In genomic region chr10:128703895-128704294, GRCm38 (mm10) we compare ENCODE assay signal across 8 mouse cellular contexts. TPM values are rescaled to one million over a fixed set of nuclear protein-coding genes. Genes with fewer than 3 reads are reported as not detected.
DNase-seq lines count a peak whose midpoint lies in the region; ATAC-seq and TF ChIP-seq lines count a peak whose summit lies in the region.

Gene Pmel, plus strand, starts transcription at chr10:128704195.

- H3K4me3 ChIP-seq in gastrocnemius, adult 2 months, result peak within 1 kb of the TSS; percentile 90
- peak within 1 kb of the TSS; percentile 77 for H3K4me3 ChIP-seq in forebrain, embryonic 14.5 days (ENCODE audit: low read depth, low read length)
- H3K4me3 ChIP-seq in liver, embryonic 16.5 days (ENCODE audit: low read depth, low read length), result peak within 1 kb of the TSS; percentile 79

- peak within 1 kb of the TSS; percentile 70 for H3K9ac ChIP-seq in forebrain, embryonic 14.5 days (ENCODE audit: low read length)
- H3K9ac ChIP-seq in liver, embryonic 16.5 days (ENCODE audit: low read depth, low read length), result peak within 1 kb of the TSS; percentile 80

- no peak for TF ChIP-seq CTCF in gastrocnemius, adult 2 months (IDR thresholded peaks at IDR 0.05)

- ATAC-seq in forebrain, embryonic 14.5 days, result no peak
- no peak for ATAC-seq in liver, embryonic 16.5 days (ENCODE audit: low read depth)
- no peak for ATAC-seq in megakaryocyte progenitor cell, adult 5-6 weeks (replicated peaks; ENCODE audit: poor library complexity)

- no peaks in the 10 kb centered on the region for H3K27me3 ChIP-seq in forebrain, embryonic 14.5 days (replicated peaks; ENCODE audit: control insufficient read depth, insufficient read depth, low read length)
- no peaks in the 10 kb centered on the region for H3K27me3 ChIP-seq in liver, embryonic 16.5 days (ENCODE audit: control insufficient read depth, insufficient read depth, low read depth, low read length)

- intact Hi-C loops in gastrocnemius, adult 2 months (cut with DNase I), result loop anchor here (2.0 kb wide), 1 partner anchor 39 kb away; no protein-coding TSS in a partner anchor
- intact Hi-C loops in gastrocnemius, postnatal 14 days (cut with DNase I; ENCODE audit: low total_unique reads), result no loop called here

- peaks cover 22% of the 10 kb centered on the region for H3K36me3 ChIP-seq in forebrain, embryonic 14.5 days (ENCODE audit: control insufficient read depth, insufficient read depth, low read length)
- peaks cover 16% of the 10 kb centered on the region for H3K36me3 ChIP-seq in liver, embryonic 16.5 days (ENCODE audit: control insufficient read depth, insufficient read depth)

- no peak for DNase-seq in gastrocnemius, adult 2 months
- DNase-seq in gastrocnemius, postnatal 14 days, result no peak
- peak; percentile 13 for DNase-seq in 416B (ENCODE audit: low read depth)
- no peak for DNase-seq in forebrain, embryonic 14.5 days (ENCODE audit: low spot score)
- no peak for DNase-seq in frontal cortex, postnatal 14 days (ENCODE audit: low spot score in 2 of 2)
- DNase-seq in cerebellum, adult 11 months, result no peak

- no peaks in the 10 kb centered on the region for H3K9me3 ChIP-seq in forebrain, embryonic 14.5 days (replicated peaks; ENCODE audit: control insufficient read depth, low read length)
- H3K9me3 ChIP-seq in liver, embryonic 16.5 days (replicated peaks; ENCODE audit: control insufficient read depth, low read length), result no peaks in the 10 kb centered on the region

- WGBS in forebrain, embryonic 14.5 days, result 16% methylated on average over 4 of the region's 4 CpGs
- 22% methylated on average over 4 of the region's 4 CpGs for WGBS in liver, embryonic 16.5 days (ENCODE audit: insufficient replicate concordance)

- H3K4me2 ChIP-seq in forebrain, embryonic 14.5 days (ENCODE audit: low read length), result peak within 1 kb of the TSS; percentile 83
- H3K4me2 ChIP-seq in liver, embryonic 16.5 days (ENCODE audit: low read depth, low read length), result peak within 1 kb of the TSS; percentile 73

- H3K27ac ChIP-seq in gastrocnemius, adult 2 months, result peak within 1 kb of the TSS; percentile 93
- H3K27ac ChIP-seq in forebrain, embryonic 14.5 days (ENCODE audit: low read depth, low read length), result peak within 1 kb of the TSS; percentile 74
- peak within 1 kb of the TSS; percentile 87 for H3K27ac ChIP-seq in liver, embryonic 16.5 days (ENCODE audit: low read length)

- H3K4me1 ChIP-seq in forebrain, embryonic 14.5 days (ENCODE audit: control insufficient read depth, insufficient read depth, low read length), result 0 out of 2 replicates have a peak, but pooled peaks cover 2% of the 10 kb centered on the region
- H3K4me1 ChIP-seq in liver, embryonic 16.5 days (ENCODE audit: control insufficient read depth, low read depth, low read length), result peaks cover 21% of the 10 kb centered on the region

RNA-seq across cellular contexts. Expression of gene Pmel, which starts in this region (rescaled TPM):
- total RNA-seq in gastrocnemius, adult 2 months (2021), result not detected
- 1 to 10 TPM in 1 of 2 experiments, under 1 TPM in 1; 0.71 to 1.2 TPM for total RNA-seq in gastrocnemius, postnatal 14 days (2021)
- 0.27 and 0.83 TPM in 2 replicates for polyA plus RNA-seq in forebrain, embryonic 14.5 days (2014; fragmentation: Nextera tagmentation; extraction: Ambion mirVana)
- 0.43 and 0.59 TPM in 2 replicates for polyA plus RNA-seq in liver, embryonic 16.5 days (2015; fragmentation: Nextera tagmentation; extraction: Ambion mirVana)
- 0.12 and 0.68 TPM in 2 replicates for total RNA-seq in megakaryocyte progenitor cell, adult 5-6 weeks (2015)
- 0.96 TPM in 1 of 2 replicates, not detected in the other for total RNA-seq in megakaryocyte progenitor cell, adult 5-6 weeks (2017)
